Mouse (Mus musculus) large intestine, adult 2 months (tissue): ENCODE data around the gene Hdhd5. TPM values are rescaled to one million over a fixed set of nuclear protein-coding genes. Genes with fewer than 3 reads are reported as not detected.
A peak's percentile ranks its signal among the peaks of the same experiment; 100 is the strongest.

Experiments
- DNase-seq: peaks from one replicate; pipeline ENCODE4 v3.0.0-alpha.2; 2012; ENCODE audit warnings: low read depth, low spot score
- WGBS: fragments of 180-500 bp; shearing (Covaris S2); methylation state at CpG from one replicate; pipeline ENCODE4 v1.1.7; 2018; 5-methylcytosine and 5-hydroxymethylcytosine counted together
- polyA plus RNA-seq: library from polyadenylated mRNA; depleted of rRNA; stranded (reverse); fragments of >200 nt; gene quantifications from 2 replicates; pipeline ENCODE4 v1.2.3, GENCODE M21; 2012; rRNA removed

Hdhd5 gene
- polyA plus RNA-seq, result 17.4 and 19.0 TPM in 2 replicates

GRCm38 (mm10) chr6:120531020-120531965, at the start of gene Hdhd5:
Hdhd5 (minus strand) TSS chr6:120531319.
- DNase-seq, result peak; percentile 42
- under 1% methylated on average over 75 of the region's 75 CpGs for WGBS

DNA sequence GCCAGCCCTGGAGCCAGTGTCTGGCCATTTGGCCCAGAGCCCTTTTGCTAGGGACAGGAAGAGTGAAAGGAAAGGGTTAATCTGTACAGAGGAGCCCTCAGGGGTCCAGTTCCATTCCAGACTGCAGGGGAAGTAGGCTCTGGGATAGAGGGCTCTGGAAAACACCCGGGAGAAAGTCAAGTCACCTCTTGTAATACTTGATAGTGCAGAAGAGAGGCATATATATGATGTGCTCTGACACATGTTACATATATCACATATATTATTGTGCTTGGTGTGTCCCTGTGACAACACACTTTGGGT, 49.5 kb upstream of the Hdhd5 start:
- DNase-seq, result no peak
- WGBS, result 21% methylated on average over 1 of the region's 1 CpGs

GRCm38 (mm10) chr6:120579831-120580712, 49.0 kb upstream of the Hdhd5 start:
- DNase-seq, result no peak
- WGBS, result 1% methylated on average over 23 of the region's 23 CpGs

DNA sequence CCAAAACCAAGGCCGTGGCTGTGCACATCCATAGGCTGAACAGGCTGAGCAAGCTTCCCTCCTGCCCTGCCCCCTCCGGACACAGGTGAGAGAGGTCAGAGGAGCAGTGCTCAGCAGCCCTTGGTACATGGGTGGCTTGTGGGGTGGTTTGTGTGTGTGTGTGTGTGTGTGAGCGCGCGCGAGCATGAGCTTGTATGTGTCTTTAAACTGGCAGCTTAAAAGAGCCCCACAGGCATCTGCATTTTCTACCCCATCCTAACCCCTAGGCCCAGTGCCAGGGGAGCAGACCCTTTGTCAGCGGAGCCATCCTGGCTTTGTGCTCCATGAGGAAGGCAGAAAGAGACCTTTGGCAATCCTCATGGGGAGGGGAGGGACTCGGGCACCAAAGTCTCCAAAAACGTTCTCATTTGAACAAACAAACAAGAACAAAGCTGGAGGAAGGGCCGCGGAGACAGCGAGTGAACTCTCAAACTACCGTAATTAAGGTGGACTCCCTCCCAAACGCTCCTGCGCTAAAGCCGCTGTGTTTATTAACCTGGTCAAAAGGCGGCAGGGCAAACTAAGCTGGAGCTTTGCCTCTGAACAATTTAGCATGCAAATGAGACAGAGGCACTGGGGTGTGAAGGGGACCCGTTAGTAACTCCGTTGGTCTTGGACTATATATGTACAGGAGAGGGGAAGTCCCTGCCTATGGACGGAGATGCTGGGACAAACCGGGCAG, 48.2 kb upstream of the Hdhd5 start:
- 8% methylated on average over 21 of the region's 21 CpGs for WGBS
- DNase-seq, result no peak

- no peak for DNase-seq
- 80% methylated on average over 5 of the region's 5 CpGs for WGBS
Observed at GRCm38 (mm10) chr6:120578471-120578870, 47.4 kb upstream of the Hdhd5 start.

GRCm38 (mm10) chr6:120572372-120572771, 41.3 kb upstream of the Hdhd5 start:
- DNase-seq, result no peak
- WGBS, result 65% methylated on average over 1 of the region's 1 CpGs

- WGBS, result 71% methylated on average over 1 of the region's 1 CpGs
Observed at GRCm38 (mm10) chr6:120568257-120568656, 37.1 kb upstream of the Hdhd5 start.

DNA sequence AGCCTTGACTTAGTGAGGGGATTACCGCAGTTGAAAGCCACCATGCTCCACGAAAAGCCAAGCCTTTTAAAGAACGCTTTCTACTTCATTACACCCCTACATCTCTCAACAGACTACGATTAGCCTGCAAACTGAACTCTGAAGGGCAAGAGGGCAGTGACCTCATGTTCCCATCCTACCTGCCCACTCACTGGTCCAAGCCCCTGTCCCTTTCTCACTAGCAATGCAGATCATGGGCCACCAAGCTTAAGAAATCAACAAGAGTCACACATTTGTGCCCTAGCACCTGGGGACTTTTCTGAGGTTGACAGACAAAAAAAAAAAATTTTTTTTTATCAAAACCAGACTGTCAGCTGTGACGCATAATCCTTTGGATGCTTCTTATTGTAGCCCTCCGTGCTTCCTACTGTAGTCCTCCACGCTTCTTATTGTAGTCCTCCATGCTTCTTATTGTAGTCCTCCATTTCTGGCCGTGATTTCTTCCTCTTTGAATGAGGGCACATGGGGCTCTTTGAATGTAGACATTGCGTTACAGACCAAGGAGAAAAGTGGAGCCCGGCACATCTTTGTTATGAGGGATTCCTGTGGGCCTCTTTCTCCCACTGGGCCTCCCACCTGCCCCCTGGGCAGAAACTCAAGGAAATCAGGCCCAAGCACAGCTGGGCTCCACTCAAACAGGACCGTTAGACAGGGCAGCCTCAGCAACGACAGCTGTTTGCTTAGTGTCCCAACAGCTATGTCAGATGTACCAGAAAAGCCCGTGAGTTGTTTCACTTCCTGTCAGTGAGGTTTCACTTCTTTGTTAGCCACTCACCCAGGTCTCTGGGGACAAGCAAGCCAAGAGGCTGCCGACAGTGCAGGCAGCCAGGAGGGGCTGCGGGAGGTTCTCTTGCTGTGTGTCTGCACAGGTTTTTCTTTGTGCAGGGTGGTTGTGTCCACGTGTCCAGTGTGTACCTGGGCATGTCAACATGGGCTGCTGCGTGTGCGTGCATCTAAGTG, 36.1 kb upstream of the Hdhd5 start:
- no peak for DNase-seq
- 61% methylated on average over 18 of the region's 18 CpGs for WGBS

More at GRCm38 (mm10) chr6:120568257-120568656, 37.1 kb upstream of the Hdhd5 start:
- no peak for DNase-seq

DNA sequence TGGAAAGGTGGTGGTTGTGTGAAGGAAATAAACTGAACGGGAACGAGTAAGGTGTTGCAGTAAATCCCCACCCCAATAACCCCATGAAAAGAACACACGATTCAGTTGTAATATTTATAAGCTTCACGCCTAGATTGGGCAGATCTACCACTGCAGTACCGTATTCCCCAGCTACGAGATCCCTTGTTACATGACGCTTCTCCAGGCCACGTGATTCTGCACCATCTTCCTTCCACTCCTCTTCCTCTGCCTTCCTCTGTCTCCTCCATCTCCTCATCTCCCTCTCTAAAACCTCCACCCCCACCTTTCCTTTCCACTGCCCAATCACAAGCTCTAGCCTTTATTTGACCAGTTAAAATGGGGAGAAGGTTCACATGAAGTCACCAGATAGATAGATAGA, 25.5 kb upstream of the Hdhd5 start:
- 70% methylated on average over 8 of the region's 8 CpGs for WGBS
- DNase-seq, result no peak

GRCm38 (mm10) chr6:120555983-120556567, 25.0 kb upstream of the Hdhd5 start:
- no peak for DNase-seq
- WGBS, result 88% methylated on average over 6 of the region's 6 CpGs

- DNase-seq, result no peak
- 35% methylated on average over 1 of the region's 1 CpGs for WGBS
Observed at GRCm38 (mm10) chr6:120555152-120555551, 24.0 kb upstream of the Hdhd5 start.

DNA sequence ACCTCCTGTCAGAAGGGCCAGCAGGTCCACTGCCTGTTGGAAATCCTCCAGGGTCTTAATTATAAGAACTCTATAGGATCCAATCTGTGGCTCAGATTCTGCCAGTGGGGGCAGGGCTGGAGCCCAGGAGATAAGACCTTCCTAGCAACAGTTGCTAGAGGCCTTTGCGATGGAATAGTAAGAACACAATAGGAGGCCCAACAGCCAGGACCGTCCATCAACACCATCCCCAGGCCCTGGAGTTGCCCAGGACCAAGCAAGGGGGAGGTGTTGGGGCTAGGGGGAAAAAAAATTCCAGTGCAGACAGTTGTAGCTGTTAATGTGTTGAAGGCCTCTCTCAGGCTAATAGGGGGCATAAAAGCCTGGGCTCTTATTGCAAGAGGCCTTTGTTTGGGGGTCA, 19.1 kb upstream of the Hdhd5 start:
- WGBS, result 68% methylated on average over 2 of the region's 2 CpGs
- DNase-seq, result no peak

DNA sequence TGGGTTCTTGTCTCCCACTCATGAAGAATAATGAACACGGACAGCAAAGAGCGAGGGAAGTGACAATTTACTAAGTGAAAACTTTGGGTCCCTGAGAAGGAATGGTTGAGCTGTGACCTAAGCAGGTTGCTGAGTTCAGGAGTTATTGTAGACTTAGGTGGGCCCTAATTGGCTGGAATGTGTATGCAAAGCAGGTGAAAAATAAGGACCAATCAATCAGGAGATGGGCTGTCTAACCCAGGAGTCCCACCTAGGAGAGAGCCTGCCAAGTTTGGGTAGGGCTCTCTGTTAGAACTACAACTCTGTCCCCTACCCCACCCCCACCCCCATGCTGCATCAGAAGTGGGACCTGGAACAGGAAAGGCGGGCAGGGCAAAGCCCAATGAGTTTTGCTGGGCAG, 17.5 kb upstream of the Hdhd5 start:
- no peak for DNase-seq
- WGBS, result 87% methylated on average over 3 of the region's 3 CpGs

- WGBS, result 57% methylated on average over 4 of the region's 4 CpGs
- DNase-seq, result no peak
Observed at GRCm38 (mm10) chr6:120546973-120547372, 15.9 kb upstream of the Hdhd5 start.

DNA sequence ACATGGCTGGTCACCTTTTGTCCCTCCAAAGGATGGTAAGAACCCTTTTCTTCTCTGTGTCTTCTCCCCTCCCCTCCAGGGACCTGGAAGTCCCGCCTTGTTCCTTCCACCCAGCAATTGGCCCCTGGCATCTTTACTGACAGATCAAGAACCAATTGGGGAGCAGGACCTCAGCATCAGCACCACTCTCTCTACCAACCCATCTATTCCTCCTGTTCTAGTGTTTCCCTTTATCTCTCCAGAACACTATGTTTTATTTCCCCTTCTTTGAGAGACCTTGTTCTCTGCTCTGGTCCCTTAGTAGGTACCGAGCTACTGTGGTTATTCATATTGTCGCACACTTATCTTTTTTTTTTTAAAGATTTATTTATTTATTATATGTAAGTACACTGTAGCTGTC, 15.2 kb upstream of the Hdhd5 start:
- 92% methylated on average over 3 of the region's 3 CpGs for WGBS
- no peak for DNase-seq

- WGBS, result 24% methylated on average over 1 of the region's 1 CpGs
- DNase-seq, result no peak
Observed at GRCm38 (mm10) chr6:120542061-120542460, 10.9 kb upstream of the Hdhd5 start.

DNA sequence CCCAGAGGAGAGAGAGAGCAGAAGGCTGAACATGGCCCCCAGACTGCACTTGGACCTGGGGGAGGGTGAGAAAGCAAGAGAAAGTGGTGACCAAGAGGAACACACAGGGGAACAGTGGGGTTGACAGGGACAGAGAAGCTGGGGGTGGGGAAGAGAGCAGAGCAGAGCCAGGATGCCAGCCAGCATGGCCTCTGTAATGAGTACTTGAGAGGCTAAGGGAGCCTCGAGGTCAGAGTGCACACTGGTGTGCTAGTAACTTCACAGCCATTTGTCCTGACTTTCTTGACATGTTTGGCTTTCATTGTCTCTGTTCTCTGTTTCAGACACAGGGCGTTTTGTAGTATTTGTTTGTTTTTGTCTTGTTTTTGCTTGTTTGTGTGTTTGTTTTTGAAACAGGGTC, 10.3 kb upstream of the Hdhd5 start:
- 46% methylated on average over 2 of the region's 2 CpGs for WGBS
- no peak for DNase-seq

DNA sequence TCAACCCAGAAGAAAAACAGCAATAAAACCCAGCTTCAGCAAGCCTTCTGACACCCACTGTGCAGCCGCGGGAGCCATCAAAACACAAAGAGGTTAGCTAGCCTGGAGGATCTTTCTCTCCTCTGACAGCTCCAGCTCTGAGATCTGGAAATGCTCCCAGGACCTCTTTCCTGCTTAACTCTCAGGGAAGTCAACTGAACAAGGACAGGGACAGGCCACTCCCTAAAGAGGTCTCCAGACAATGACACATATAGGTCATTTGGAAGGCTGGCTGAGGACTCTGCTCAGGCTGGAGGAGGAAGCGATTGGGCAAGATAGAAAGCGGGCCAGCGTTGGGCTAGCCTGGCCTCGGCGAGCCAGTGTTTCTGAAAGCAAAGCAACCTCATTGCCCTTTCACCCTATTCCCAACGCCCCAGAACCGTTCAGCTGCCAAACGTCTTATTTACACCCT, 8.7 kb upstream of the Hdhd5 start:
- DNase-seq, result no peak
- 35% methylated on average over 10 of the region's 10 CpGs for WGBS
